Mouse (Mus musculus) kidney, adult 2 months (tissue): ENCODE measurements around the gene Cd3g.
A peak's percentile ranks its signal among the peaks of the same experiment; 100 is the strongest.

Experiments used
- CTCF ChIP-seq: fragments of 200-500 bp; conservative IDR thresholded peaks from 2 replicates; pipeline ENCODE4 v1.5.1; 2011; ENCODE audit warnings: low read depth, mild to moderate bottlenecking, control low read depth, low read length, moderate library complexity, mixed read lengths; ENCODE audit not compliant: insufficient read depth, insufficient read length
- POLR2A ChIP-seq: fragments of 200-500 bp; IDR thresholded peaks from one replicate; pipeline ENCODE4 v1.6.1; 2011; ENCODE audit warnings: low read depth, low read length, control low read depth

DNA sequence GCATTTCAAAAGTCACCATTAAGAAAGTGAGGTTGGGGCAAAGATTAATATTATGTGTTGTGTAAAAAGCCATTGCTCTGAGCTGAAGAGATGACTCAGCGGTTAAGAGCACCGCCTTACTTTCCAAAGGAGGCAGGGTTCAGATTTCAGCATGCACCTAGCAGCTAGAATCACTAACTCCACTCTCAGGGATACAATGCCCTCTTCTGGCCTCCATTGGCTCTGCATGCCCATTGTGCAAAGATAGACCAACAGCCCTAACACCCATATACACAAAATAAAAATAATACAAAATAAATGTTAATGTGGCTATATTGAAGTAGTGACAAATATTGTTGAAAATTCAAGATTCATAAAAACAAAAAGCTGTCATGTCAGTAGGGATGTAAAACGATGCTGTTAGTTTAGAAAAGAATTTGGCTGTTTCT is 13.4 kb downstream of the Cd3g start:
- no peak for TF ChIP-seq POLR2A
- peak; percentile 92 for TF ChIP-seq CTCF
